Mouse (Mus musculus): ENCODE data around the gene Vps35l.

DNA sequence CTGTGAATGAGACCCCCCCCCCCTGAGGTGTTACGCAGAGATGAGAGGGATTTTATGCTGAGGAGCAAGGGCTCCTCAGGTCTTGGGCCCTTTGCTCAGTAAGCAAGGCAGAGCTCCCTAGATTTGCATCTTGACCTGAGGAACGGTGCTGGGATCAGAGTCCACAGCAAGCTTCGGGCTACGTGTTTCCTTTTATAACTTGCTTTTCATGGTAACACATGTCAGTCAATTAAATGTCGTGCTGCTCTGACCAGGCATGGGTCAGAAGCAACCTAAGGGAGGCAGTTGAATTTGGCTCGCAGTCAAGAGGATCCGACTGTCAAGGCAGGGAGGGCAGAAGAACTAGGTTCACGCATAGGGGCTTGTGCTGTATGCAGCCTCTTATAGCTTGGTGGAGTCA, 53.9 kb downstream of the Vps35l start:
- TF ChIP-seq GATA1 (IDR thresholded peaks at IDR 0.05; ENCODE audit: low read length), result no peak
- no peak for TF ChIP-seq TAL1 (IDR thresholded peaks at IDR 0.05; ENCODE audit: low read length)

Data from erythroblast, embryonic 14.5 days (primary cell).